Mouse (Mus musculus) ES-E14 (cell line): Measurements from ENCODE around the gene G430095P16Rik.

Experiments used
- CHD2 ChIP-seq: IDR thresholded peaks from 2 replicates; pipeline ENCODE4 v1.6.1; 2014; ENCODE audit warnings: mild to moderate bottlenecking, low read depth, low read length, inconsistent platforms
- HCFC1 ChIP-seq: IDR thresholded peaks from 2 replicates; pipeline ENCODE4 v1.6.1; 2012; ENCODE audit warnings: low read length, inconsistent platforms, borderline replicate concordance; ENCODE audit not compliant: insufficient read depth
- MAFK ChIP-seq: IDR thresholded peaks from 2 replicates; pipeline ENCODE4 v1.6.1; 2014; ENCODE audit warnings: mild to moderate bottlenecking, low read depth, low read length, inconsistent platforms; ENCODE audit not compliant: insufficient read depth
- ZC3H11A ChIP-seq: IDR thresholded peaks from 2 replicates; pipeline ENCODE4 v1.6.1; 2012; ENCODE audit warnings: low read depth, mild to moderate bottlenecking, inconsistent platforms, low read length, borderline replicate concordance
- ZNF384 ChIP-seq: IDR thresholded peaks from 2 replicates; pipeline ENCODE4 v1.6.1; 2012; ENCODE audit warnings: low read depth, low read length, inconsistent platforms

- no peak for TF ChIP-seq HCFC1
- no peak for TF ChIP-seq ZC3H11A
- TF ChIP-seq CHD2: no peak
- no peak for TF ChIP-seq MAFK
- TF ChIP-seq ZNF384: no peak
Observed at GRCm38 (mm10) chr8:84681476-84681875, 41.3 kb upstream of the G430095P16Rik start.
